Mouse (Mus musculus) NIH3T3 (cell line): Measurements from ENCODE around the gene Hoxa9.

Experiments used
- DNase-seq: peaks from one replicate; pipeline ENCODE4 v3.0.0-alpha.2; 2012; ENCODE audit warnings: low read depth

The Hoxa9 gene

GRCm38 (mm10) chr6:52261751-52262462 is 31.0 kb upstream of the Hoxa9 start:
- DNase-seq, result no peak

GRCm38 (mm10) chr6:52260654-52261575 is 30.0 kb upstream of the Hoxa9 start, which contains the start of gene Hoxa13:
TSS of gene Hoxa13 (minus strand) at chr6:52260880.
- no peak for DNase-seq

DNA sequence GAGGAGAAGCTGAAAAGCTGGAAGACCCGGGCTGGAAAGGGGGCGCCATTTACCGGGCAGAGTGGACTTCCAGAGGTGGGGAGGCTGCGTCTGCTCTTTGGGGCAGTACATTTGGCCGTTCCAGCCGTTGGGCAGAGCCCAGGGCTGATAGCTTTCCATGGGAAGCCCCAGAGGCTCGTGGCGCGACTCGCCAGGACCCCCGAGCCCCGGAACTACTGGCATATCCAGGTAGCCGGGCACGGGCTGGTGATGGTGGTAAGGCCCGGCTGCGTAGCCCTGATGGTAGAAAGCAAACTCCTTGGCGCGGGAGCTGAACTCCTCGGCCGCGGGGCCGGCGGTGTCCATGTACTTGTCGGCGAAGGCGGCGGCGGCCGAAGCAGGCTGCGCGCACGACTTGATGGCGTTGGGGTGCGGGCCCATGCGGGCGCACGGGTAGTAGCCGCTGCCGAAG is 28.9 kb upstream of the Hoxa9 start:
- no peak for DNase-seq

DNA sequence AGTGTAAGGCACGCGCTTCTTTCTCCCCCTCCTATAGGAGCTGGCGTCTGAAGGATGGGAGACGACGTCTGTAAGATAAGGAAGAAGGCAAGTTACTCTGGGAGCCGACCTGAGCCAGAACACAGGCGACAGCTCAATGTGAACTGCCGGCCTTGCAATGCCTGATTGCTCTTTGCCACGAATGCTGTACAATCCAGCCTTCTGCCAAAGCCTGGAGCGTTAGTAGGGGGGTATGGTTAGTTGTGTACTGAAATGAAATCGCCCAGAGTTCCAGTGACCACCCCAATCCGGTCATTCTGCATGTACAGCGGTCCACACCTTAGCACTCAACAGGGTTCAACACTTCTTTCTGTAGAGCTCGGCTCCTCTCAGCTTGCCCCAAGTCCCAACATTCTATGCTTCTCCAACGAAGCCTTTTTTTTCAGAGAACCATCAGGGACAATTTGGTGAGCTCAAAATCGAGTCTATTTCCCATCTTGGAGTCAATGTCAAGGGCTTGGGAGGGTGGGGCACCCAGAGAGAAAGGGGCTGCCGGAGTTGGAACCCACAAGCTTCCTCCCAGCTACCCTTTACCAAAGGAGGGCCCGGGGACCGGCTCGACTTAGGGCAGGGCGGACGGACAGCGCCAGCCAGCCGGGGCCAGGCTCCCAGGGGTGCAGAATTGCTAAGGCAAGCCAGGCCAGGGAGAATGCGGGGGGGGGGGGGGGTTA is 28.3 kb upstream of the Hoxa9 start:
- no peak for DNase-seq

- DNase-seq, result peak; percentile 86
These were observed 26.1 kb upstream of the Hoxa9 start for GRCm38 (mm10) chr6:52256956-52257355.

GRCm38 (mm10) chr6:52253511-52254500 is 22.9 kb upstream of the Hoxa9 start:
- no peak for DNase-seq

- DNase-seq, result no peak
These were observed 22.0 kb upstream of the Hoxa9 start for GRCm38 (mm10) chr6:52252775-52253376.

DNA sequence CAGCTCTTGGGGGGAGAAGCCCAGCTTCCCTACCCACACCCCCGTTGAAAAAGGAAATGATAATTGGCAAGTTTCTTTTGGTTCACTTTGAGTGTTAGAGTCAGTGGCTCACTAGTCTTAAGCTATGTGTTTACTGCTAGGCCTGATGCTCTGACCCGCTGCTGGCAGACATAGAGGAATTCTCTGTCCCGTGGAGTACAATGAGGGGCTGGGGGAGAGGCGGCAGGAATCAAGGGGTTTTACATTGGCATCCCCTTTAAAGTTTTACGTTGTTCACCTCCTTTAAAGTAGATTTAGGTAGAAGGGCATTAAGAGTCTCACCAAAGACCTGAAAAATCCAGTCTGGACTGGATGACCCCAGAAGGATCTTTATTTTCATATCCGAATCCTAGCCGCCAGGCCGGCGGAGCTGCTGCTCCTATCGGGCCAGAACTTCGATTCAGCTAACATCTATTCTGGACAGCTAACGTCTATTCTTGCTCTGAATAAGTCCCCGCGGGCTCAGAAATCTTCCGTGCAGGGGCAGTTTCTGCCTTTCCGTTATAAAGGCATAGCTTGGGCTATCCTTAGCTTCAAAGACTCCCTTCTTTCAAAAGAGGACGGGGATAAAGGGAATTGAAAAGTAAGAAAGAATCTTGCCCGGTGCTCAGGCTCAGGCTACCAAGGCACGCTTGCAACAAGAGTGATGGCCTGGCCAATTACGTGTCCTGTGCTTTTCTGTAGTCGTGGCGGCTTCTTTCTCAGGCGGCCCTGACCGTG is 21.3 kb upstream of the Hoxa9 start:
- no peak for DNase-seq

GRCm38 (mm10) chr6:52251177-52251879 is 20.4 kb upstream of the Hoxa9 start:
- peak; percentile 26 for DNase-seq

- DNase-seq, result no peak
These were observed 18.9 kb upstream of the Hoxa9 start for GRCm38 (mm10) chr6:52249826-52250225.

GRCm38 (mm10) chr6:52249415-52249738 is 18.5 kb upstream of the Hoxa9 start:
- no peak for DNase-seq

- DNase-seq, result no peak
These were observed 17.9 kb upstream of the Hoxa9 start for GRCm38 (mm10) chr6:52248638-52249414.

DNA sequence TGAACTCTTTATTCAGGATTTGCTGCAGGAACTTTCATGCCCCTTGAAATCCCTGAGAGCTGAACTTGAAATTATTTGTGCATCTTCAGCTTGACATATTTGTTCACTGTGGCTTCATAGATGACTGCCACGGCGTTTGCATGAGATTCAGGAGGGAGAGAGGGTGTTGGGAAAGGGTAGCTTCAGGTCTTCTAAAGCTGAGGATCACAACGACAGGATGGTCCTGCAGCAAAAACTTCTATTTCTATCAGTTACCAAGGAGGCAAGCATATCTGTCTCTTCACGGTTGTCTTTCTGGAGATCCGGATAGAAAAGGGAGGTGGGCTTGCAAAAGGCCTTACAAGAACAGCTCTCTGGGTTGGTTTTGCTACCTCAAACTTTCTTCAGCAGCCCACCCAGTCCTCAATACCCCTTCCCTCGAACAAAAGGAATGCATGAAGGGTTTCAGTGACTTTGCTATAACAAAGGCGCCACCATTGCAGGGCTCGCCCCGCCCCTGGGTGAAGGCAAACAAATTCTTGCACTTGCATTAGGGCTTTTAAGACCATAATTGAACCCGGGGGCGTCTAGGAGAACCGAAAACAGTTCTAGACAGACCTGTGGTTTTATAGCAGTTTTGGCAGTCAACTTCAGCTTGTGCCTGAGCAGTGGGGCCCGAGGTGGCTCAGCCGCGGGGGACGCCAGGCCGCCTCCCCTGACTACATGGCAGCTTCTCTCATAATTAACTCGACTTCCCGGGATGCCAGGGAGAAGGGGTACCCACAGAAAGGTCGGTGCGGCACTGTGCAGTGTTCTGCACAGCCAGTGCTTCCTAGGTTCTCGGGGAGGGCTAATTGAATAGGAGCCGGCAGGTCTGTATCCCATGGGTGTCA is 17.1 kb upstream of the Hoxa9 start:
- DNase-seq, result no peak

GRCm38 (mm10) chr6:52246916-52247315 is 16.0 kb upstream of the Hoxa9 start:
- no peak for DNase-seq

DNA sequence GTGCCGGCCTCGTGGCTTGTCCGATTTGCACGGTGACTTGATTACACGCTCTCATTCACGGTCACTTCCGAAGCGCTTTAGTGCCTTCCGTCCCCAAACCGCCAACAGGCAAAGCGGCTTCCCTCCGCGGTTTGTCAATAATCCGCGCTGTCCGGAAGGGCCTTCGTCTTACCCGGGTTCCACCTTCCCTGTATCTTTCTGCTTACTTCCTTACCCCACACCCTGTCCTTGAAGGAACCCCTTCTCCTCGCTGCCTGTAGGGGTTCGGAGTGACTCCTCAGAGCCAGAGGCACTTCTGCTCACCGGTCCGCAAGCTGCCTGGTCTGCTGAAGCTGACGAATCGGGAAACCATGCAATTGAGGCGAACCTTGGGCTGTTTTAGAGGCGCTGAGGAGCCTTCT is 15.5 kb upstream of the Hoxa9 start:
- no peak for DNase-seq

- DNase-seq, result no peak
These were observed 14.9 kb upstream of the Hoxa9 start, which contains the start of gene Hoxa11 for GRCm38 (mm10) chr6:52245757-52246142. TSS of gene Hoxa11 (minus strand) at chr6:52245810.

GRCm38 (mm10) chr6:52245040-52245756 is 14.3 kb upstream of the Hoxa9 start:
- DNase-seq, result no peak
